Mouse (Mus musculus) liver, adult (tissue): Measurements from ENCODE around the gene Gm11273.
"Not testable (repeated sequence)": the region's sequence is repeated elsewhere in the genome, so short reads cannot be mapped to it uniquely, and the experiment has no call there.

ENCODE experiments used
- GATA4 ChIP-seq: IDR thresholded peaks from 2 replicates; pipeline ENCODE4 v1.6.1; 2014; ENCODE audit warnings: mild to moderate bottlenecking, low read length; ENCODE audit not compliant: insufficient replicate concordance

Gene Gm11273

DNA sequence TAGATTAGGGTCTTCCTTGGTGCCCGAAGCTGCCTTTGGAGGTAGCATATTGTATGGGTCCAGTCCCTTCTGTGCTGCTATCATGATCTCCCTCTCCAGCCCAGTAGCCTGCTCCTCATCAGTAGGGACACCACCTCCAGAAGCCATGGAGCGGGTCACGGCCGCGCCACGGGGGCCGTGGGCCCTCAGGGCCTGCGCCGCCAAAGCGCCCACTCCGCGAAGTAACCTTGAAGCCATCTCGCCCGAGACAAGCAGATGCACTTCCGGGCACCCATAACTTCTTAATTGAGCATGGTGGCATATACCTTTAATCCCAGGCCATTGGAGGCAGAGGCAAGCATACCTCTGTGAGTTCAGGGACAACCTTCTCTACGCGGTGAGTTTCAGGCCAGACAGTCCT lies at the start of gene Gm11273:
TSS of gene Gm11273 (minus strand) at position 237 of the 400 bp plus-strand sequence.
- not testable (repeated sequence) for TF ChIP-seq GATA4

DNA sequence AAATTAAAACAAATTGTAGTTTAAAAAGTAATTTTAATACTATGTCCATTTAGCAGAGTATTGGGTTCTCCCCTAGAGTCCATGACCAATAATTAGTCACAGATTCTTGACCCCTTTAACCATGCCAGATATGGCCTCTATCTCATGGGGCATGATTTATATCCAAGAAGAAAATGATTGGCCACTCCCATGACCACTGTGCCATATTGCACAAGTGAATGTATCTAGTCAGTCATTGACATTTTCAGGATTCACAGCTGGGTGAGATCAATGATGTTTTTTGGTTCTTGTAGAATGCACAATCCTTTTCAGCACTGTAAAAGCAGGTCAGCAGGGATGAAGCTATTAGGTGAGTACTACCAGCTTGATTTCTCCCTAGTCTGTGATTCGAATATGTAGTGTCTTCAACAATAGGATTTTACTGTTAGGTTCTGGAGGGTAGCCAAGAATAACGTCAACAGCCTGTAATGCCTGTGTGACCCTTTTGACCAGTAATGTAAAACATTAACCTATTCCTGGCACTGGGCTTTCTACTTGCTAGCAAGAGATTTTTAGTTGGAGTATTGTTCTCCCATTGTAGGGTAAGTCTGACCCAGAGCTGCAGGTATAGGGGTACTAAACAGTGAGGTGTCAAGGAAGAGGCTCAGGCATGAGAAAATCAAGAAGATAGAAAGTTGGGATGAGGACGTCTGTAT lies 49.3 kb upstream of the Gm11273 start:
- no peak for TF ChIP-seq GATA4

DNA sequence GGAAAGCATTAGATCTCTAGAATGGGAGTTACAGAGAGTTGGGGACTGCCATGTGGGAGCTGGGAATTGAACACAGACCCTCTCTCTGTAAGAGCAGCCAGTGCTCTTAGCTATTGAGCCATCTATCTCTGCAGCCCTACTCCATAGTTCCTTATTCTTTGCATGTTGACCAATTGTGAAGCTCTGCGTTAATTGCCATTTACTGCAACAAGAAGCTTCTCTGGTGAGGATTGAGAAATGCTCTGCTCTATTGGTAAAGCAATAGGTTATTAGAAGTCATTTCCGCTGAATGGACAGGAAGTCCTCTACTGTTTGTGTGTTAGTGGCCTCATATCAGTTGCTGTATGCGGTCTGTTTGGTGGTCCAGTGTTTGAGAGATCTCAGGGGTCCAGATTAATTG lies 48.3 kb upstream of the Gm11273 start:
- no peak for TF ChIP-seq GATA4

DNA sequence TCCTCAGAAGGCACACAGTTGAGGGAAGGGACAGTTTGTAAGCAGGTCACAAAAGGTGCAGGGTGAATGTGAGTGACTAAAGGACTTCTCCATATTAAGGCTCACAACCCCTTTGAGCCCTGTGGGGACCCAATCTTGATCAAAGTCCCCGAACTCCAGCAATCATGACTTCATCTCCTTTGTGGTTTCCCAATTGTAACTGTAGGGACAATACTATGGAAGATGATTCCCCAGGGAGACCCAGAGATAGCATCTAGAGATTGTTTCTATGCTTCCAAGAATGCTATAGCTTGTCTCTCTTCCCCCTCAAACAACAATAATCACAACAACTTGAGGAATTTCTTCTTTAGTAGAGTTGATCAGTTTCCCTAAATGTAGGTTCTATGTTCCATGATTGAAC lies 41.5 kb upstream of the Gm11273 start, which contains the start of gene Olfr1366:
TSS of gene Olfr1366 (minus strand) at position 101 of the 400 bp plus-strand sequence.
- TF ChIP-seq GATA4, result no peak

DNA sequence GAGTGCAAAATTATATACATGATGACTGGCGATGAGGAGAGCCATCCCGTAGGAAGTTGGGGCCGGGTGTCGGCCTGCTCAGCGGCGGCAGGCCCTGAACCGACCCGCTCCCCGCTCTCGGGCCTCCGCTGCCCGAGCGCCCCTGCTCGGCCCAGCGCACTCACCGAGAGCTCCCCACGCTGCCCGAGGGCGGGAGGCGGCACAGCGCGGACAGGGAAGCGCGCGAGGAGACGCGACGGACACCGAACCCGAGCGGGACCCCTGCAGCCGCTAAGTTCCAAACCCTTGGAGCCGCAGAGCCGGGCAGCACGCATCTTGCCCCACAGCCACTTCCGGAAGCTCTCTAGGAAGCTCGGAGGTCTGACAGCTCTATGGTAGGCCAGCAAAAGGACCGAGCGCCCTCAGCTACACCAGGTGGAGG lies 29.6 kb upstream of the Gm11273 start, which contains the start of gene Zkscan8:
TSS of gene Zkscan8 (minus strand) at position 340 of the 421 bp plus-strand sequence.
- peak; percentile 41; the same call in 1 of the 2 replicates for TF ChIP-seq GATA4

DNA sequence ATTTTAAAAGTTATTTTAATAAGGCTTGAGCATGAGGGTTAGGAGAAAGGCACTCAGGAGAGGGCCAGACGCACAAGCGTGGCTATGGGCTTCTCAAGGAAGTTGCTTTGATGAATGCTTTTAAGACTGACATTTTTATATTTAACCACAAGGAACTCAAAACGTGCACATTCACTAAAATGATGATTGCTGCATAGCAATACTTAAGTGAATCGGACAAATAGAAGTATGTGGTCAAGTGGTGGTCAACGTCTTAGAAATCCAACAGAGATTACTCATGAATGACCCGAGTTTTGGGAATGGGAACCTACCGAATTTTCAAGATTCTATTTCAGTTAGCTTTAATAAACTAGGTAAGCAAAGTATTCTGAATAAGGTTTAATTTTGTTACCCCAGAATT lies 28.9 kb upstream of the Gm11273 start:
- TF ChIP-seq GATA4, result no peak

DNA sequence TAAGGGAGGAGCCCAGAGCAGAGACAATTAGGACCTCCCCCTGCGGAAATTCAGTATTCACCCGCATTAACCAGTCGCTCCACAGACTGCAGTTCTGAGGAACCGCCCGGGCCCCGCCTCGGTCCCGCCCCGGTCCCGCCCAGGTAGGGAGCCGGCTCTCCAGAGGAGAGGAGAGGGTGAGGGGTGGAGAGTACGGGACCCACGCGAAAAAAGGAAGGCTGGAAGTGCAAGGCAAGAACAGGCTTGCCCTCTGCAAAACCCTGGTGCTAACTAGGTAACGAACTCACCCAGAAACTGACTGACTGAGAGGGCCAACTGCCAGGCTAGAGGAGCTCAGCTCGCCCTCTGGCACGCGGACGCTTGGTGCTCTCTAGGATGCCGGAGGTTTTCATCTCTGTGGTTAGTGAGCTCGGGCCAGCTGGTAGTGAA lies 5.0 kb upstream of the Gm11273 start:
- peak; percentile 22; the same call in 1 of the 2 replicates for TF ChIP-seq GATA4

DNA sequence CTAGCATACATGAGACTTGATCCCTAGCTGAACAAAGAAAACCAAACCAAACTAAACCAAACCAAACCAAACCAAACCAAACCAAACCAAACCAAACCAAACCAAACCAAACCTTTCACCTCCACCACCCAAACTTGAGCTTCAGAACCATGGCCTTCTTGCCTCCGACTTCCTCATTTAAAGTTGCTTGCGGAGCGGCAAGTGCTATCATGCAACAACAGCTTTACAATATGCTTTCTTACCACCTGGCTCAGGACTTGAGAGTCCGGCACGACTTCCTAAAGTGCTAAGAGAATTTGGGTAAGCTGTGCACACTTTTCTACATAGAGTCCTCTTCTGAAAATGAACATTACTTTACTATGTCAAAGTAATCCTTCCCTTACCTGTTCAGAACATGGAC lies 1.1 kb upstream of the Gm11273 start:
- no peak for TF ChIP-seq GATA4

DNA sequence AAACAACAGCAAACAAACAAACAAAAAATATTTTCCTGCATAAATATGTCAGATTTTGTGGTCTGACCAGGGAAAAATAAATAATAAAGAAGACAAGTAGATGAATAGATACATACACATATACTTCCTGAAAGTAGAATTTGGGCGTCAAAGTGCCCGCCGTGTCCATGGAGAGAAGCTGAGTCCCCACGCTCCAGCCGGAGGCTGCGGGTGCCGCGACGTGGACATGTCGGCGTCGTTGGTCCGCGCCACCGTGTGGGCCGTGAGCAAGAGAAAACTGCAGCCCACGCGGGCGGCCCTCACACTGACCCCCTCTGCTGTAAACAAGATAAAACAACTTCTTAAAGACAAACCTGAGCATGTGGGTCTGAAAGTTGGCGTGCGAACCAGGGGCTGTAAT lies 6.1 kb downstream of the Gm11273 start, which contains the start of gene AK157302:
TSS of gene AK157302 (plus strand) at position 144 of the 400 bp plus-strand sequence.
- no peak for TF ChIP-seq GATA4

DNA sequence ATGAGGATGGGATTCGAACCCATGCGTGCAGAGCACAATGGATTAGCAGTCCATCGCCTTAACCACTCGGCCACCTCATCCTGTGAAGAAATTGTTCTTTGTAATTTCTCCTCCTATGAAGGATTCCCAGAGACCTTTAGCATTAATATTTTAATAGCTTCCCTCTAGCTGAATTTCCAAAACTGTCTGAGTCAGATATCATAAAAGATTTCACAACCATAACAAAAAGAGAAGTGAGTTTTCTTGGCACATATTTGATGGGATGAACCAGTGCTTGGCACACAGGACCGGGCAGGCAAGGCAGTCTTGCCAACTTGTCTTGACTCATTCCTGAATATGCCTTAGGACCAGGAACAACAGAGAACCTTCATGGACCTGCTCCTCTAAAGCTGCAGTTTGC lies 8.4 kb downstream of the Gm11273 start:
- TF ChIP-seq GATA4, result no peak

DNA sequence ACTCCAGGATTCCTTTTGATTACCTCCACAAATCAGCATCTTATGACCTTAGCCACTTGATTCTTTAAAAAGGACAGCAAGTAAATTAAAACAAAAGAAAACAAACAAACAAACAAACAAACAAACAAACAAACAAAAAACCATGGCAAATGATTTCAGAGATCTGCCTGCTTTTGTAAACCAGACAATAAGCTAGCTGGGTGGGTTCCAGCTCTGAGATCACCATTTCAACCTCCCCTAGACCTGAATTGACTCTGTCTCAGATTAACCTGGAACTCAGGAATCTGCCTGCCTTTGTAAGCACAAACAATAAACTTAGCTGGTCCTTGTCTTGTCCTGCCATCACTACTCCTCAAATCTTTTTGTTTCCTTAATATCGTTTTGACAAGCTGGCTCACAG lies 14.3 kb downstream of the Gm11273 start:
- TF ChIP-seq GATA4, result no peak

DNA sequence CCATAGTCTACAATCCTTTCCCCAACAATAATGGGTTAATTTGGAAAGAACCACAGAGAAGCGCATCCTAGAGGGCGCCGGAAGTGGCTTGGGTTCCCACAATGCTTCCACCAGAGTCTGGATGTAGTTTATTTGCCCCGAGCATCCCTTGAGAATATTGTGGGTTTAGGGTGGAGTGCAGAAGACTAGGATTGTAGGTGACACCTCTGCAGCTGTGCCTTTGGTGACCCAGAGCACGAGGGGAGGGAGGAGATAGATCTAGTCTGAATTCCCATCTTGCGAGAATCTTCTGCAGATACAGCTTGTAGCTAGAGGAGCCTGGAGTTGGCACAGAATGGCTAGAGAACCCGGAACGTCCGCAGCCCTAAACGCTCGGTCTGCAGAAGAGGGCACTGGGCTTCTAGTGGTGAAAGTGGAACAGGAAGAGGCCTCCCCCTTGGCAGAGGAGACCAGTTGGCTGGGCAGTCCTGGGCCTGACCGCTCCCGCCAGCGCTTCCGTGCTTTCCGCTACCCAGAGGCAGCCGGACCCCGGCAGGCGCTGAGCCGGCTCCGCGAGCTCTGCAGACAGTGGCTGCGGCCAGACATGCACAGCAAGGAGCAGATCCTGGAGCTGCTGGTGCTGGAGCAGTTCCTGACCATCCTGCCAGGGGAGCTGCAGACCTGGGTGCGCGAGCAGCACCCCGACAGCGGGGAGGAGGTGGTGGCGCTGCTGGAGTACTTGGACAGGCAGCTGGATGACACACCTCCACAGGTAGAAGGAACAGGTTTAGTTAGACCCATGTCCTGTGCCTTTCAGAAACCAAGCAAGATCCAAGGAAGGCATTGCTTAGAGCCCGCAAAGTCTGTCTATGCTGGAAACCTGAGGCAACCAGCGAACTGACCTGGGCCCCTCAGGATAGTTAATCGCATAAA lies 22.2 kb downstream of the Gm11273 start, which contains the start of the genes Zkscan4 and Gm10065:
TSS of gene Zkscan4 (plus strand) at position 149 of the 912 bp plus-strand sequence.
TSS of gene Gm10065 (minus strand) at position 683 of the 912 bp plus-strand sequence.
- TF ChIP-seq GATA4, result not testable (repeated sequence)

DNA sequence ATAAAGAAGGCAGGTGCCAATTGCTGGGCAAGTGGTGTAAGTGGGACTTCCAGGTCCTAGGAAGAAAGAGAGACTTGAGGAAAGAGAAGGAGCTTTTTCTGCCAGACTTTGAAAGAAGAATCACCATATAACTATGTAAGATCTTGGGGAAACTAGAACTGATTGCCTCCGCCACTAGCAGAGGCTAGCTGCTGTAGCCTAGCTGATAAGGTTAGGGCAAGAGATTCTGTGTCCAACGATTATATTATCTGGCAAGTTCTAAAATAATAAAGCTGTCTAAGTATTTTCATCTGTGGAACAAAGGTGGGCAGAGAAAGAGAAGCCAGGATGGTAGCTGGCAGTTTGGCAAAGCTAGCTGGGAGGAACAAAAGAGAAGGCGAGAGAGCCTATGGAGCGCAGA lies 28.8 kb downstream of the Gm11273 start:
- TF ChIP-seq GATA4, result no peak

DNA sequence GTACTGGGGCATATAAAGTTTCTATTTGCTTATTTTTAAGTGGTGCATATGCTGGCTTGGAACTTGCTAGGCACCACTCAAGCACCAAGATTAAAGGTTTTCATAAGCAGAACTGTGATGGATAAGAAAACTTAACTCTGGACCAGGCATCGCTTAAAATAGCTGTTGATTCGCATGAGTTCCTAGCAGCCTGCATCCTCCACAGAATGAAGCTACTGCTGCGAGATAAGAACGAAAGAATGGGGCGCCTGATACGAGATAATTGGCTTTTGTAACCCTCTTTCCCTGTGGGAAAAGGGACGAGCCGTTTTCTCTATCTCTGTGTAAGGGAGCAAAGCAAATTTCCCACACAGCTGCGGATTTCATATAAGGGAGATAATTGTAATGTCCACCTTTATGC lies 32.1 kb downstream of the Gm11273 start:
- no peak for TF ChIP-seq GATA4
